Comparison of ENCODE assay signal across 9 mouse cellular contexts in the genomic region with DNA sequence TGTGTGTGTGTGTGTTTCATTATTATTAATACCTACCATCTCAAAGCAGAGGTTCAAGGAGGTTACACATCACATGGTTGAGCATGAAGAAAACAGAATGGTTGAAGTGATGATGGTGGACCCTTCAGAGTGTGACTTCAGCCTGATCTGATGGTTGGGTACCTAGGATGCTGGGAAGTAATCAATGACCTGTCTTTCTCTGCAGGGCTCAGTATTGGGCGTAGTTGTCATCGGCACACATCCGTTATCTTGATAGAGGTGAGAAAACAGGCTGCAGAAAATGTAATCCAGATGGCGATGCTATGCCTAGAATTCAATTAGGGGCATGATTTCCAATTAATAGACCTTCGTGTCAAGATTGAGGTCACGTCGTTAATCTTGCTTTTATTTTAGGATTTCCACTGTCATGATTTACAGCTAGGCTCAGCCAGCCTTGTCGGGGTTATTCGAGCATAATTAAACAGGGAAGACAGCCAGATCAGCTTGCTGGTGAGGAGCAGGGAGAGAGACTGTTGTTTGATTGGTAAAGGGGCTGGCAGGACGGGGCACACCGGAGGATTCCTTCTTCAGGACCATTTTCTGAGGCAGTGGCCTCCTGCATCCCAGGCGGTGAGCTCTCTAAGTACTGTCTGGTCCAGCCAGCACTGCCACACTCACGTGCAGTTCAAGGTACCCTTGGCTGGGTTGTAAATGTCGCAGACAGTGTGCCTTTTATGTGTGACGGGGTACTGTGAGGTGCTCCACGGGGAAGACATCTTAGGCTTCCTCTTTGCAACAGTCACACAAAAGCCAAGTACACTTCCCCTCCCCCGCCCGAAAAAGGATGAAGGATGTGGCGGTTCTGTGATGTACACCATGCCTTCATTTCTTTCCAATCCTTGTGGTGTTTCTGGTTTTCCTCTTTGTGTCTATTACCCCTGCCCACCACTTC.
DNase-seq lines count a peak whose midpoint lies in the region; ATAC-seq and TF ChIP-seq lines count a peak whose summit lies in the region.
"Had no signal": no experiment of that assay in that cellular context is flagged by ENCODE, and none has a peak within 500 bp of the region (broad histone marks: within the 10 kb centered on the region; RNA-seq: fewer than 3 reads in every experiment).

No protein-coding gene starts in this region.

- H3K4me3 ChIP-seq in midbrain, postnatal 0 days (ENCODE audit: low read depth, low read length) = no peak overlapping the region
- H3K4me3 ChIP-seq: megakaryocyte, embryonic 14.5 days had no signal

- no peak overlapping the region for H3K27ac ChIP-seq in midbrain, postnatal 0 days (ENCODE audit: low read depth, low read length)

- no peaks in the 10 kb centered on the region for H3K27me3 ChIP-seq in midbrain, postnatal 0 days (ENCODE audit: insufficient read depth, low read length)
- H3K27me3 ChIP-seq: megakaryocyte, embryonic 14.5 days had no signal

- no peak for TF ChIP-seq CTCF in midbrain, postnatal 0 days (IDR thresholded peaks at IDR 0.05)

- peak; percentile 35 for ATAC-seq in granulocyte monocyte progenitor cell, adult 5-6 weeks (replicated peaks; ENCODE audit: poor library complexity, severe bottlenecking)
- ATAC-seq in midbrain, postnatal 0 days (ENCODE audit: low FRiP score) = 0 out of 2 replicates have a peak, but pooled peaks have one; percentile 39

- peak; percentile 22 for DNase-seq in Muller cell, postnatal 12 days (ENCODE audit: inconsistent ontology term)
- peak; percentile 56 for DNase-seq in cerebellum, adult 9-11 months
- peak; percentile 61 for DNase-seq in midbrain, postnatal 0 days (ENCODE audit: low spot score)
- DNase-seq in ovary, postnatal 36 days (ENCODE audit: low spot score) = no peak
- DNase-seq in gastrocnemius, postnatal 25 days = no peak
- no peak for DNase-seq in layer of hippocampus, postnatal 14 days (ENCODE audit: low spot score in 2 of 2)
- DNase-seq in adrenal gland, postnatal 10 days = no peak

- H3K9ac ChIP-seq in midbrain, postnatal 0 days (replicated peaks; ENCODE audit: low read length, poor library complexity, severe bottlenecking) = no peak overlapping the region

- no peak overlapping the region for H3K4me2 ChIP-seq in midbrain, postnatal 0 days (ENCODE audit: low read depth, low read length, poor library complexity, severe bottlenecking)

- H3K4me1 ChIP-seq in midbrain, postnatal 0 days (ENCODE audit: insufficient read depth, low read length) = peaks cover 2% of the 10 kb centered on the region; the same call in 1 of the 2 replicates
- H3K4me1 ChIP-seq: megakaryocyte, embryonic 14.5 days had no signal

- no peaks in the 10 kb centered on the region for H3K9me3 ChIP-seq in midbrain, postnatal 0 days (ENCODE audit: low read length)
- H3K9me3 ChIP-seq: megakaryocyte, embryonic 14.5 days had no signal

- 52% methylated on average over 19 of the region's 19 CpGs for WGBS in midbrain, postnatal 0 days

- no peaks in the 10 kb centered on the region for H3K36me3 ChIP-seq in midbrain, postnatal 0 days (ENCODE audit: insufficient read depth, low read length)

Comparison
In these comparisons a context has a peak if more than half of its experiments do, and no peak if none do; other contexts are left out.
1. DNase-seq: peak in Muller cell, postnatal 12 days (single experiment), cerebellum, adult 9-11 months (single experiment) and midbrain, postnatal 0 days (single experiment); none in ovary, postnatal 36 days (single experiment), gastrocnemius, postnatal 25 days (single experiment), layer of hippocampus, postnatal 14 days (0 of 2) and adrenal gland, postnatal 10 days (single experiment).